Mouse (Mus musculus): ENCODE data around the gene Mad2l1. TPM values are rescaled to one million over a fixed set of nuclear protein-coding genes. Genes with fewer than 3 reads are reported as not detected.

Mad2l1 gene
- total and polyA plus RNA-seq, 3 experiments: 54.3 to 168 (median 131) TPM

DNA sequence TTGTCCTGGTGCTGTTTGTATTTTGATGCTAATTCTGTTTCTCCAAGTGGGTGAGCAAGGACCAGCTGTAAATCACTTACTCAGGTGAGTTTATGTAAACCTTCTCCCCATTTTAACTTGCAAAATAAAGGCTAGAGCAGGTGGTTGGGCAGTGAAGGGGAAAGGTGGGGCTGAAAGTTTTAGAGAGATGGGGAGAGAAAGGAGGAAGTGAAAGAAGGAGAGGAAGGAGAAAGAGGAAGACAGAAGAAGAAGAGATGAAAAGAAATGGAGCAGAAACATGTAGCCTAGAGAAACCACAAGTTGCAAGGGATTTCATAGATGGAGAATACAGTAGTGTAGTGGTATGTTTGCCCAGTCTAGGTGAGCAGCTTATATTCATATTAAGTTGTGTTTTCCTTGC is 60.6 kb downstream of the Mad2l1 start:
- peak; percentile 87 for TF ChIP-seq EP300 (IDR thresholded peaks at IDR 0.05; ENCODE audit: low read length)
- TF ChIP-seq IRF4 (IDR thresholded peaks at IDR 0.05; ENCODE audit: low read depth, low read length): peak; percentile 44; the same call in 1 of the 2 replicates
- TF ChIP-seq BHLHE40 (IDR thresholded peaks at IDR 0.05; ENCODE audit: low read depth, low read length): 0 out of 2 replicates have a peak, but pooled peaks have one; percentile 24
- no peak for TF ChIP-seq MAZ (IDR thresholded peaks at IDR 0.05; ENCODE audit: low read depth, low read length)
- TF ChIP-seq POLR2AphosphoS2 (IDR thresholded peaks at IDR 0.05; ENCODE audit: low read depth, low read length): no peak
- Histone ChIP-seq H3K4me1 (ENCODE audit: control insufficient read depth in 1 of 2, insufficient read depth in 2 of 2) (no peaks in the 10 kb centered on the region), H3K27me3 (replicated peaks) (no peaks in the 10 kb centered on the region), H3K4me2 (ENCODE audit: insufficient read depth, low read depth, poor library complexity, severe bottlenecking) (no peak overlapping the region), H3K9me3 (replicated peaks; ENCODE audit: low read length) (no peaks in the 10 kb centered on the region), H3K36me3 (replicated peaks in 1 of 2; ENCODE audit: control insufficient read depth in 1 of 2, insufficient read depth in 1 of 2, low read length in 1 of 2) (no peaks in the 10 kb centered on the region), H3K9ac (ENCODE audit: insufficient read depth, low read depth) (no peak overlapping the region), H3K4me3 (replicated peaks in 1 of 3; ENCODE audit: low read depth in 2 of 3, low read length in 2 of 3, poor library complexity in 1 of 3) (no peak overlapping the region), H3K79me2 (replicated peaks; ENCODE audit: control insufficient read depth, extremely low read depth, insufficient read depth, poor library complexity, severe bottlenecking) (no peaks in the 10 kb centered on the region), H3K27ac (ENCODE audit: insufficient read depth, low read depth) (no peak overlapping the region)
- in situ Hi-C loops (cut with MboI; ENCODE audit: low pct_ligation_motif_present, low pct_unique_long_range_greater_than_20kb, low sequenced_read_pairs): no loop called here
- DNase-seq (ENCODE audit: extremely low read depth): peak; percentile 51
- dilution Hi-C loops (cut with MboI; ENCODE audit: extremely low pct_ligation_motif_present, extremely low pct_unique_long_range_greater_than_20kb, low sequenced_read_pairs): no loop called here

Other genes starting within 250 kb of the Mad2l1 start
- not detected in 2 replicates for gene Vmn1r32, start 24.7 kb downstream of the Mad2l1 start, total RNA-seq (2012; rRNA removed)
- not detected in 2 replicates for gene Vmn1r32, start 24.7 kb downstream of the Mad2l1 start, total RNA-seq (2014; rRNA removed)
- 0.10 and 0.14 TPM in 2 replicates for gene Vmn1r32, start 24.7 kb downstream of the Mad2l1 start, polyA plus RNA-seq (2012; ENCODE audit: insufficient read length, low read depth)
- gene Vmn1r33, start 82.9 kb downstream of the Mad2l1 start, total RNA-seq (2012; rRNA removed): not detected in 2 replicates
- gene Vmn1r33, start 82.9 kb downstream of the Mad2l1 start, total RNA-seq (2014; rRNA removed): not detected in 2 replicates
- gene Vmn1r33, start 82.9 kb downstream of the Mad2l1 start, polyA plus RNA-seq (2012; ENCODE audit: insufficient read length, low read depth): not detected in 2 replicates
- gene Vmn1r34, start 108.5 kb downstream of the Mad2l1 start, total RNA-seq (2012; rRNA removed): not detected in 2 replicates
- gene Vmn1r34, start 108.5 kb downstream of the Mad2l1 start, total RNA-seq (2014; rRNA removed): not detected in 2 replicates
- gene Vmn1r34, start 108.5 kb downstream of the Mad2l1 start, polyA plus RNA-seq (2012; ENCODE audit: insufficient read length, low read depth): not detected in 2 replicates
- gene Vmn1r35, start 150.5 kb downstream of the Mad2l1 start, total RNA-seq (2012; rRNA removed): not detected in 2 replicates
- gene Vmn1r35, start 150.5 kb downstream of the Mad2l1 start, total RNA-seq (2014; rRNA removed): not detected in 2 replicates
- not detected in 2 replicates for gene Vmn1r35, start 150.5 kb downstream of the Mad2l1 start, polyA plus RNA-seq (2012; ENCODE audit: insufficient read length, low read depth)
- not detected in 2 replicates for gene Vmn1r36, start 183.8 kb downstream of the Mad2l1 start, total RNA-seq (2012; rRNA removed)
- not detected in 2 replicates for gene Vmn1r36, start 183.8 kb downstream of the Mad2l1 start, total RNA-seq (2014; rRNA removed)
- gene Vmn1r36, start 183.8 kb downstream of the Mad2l1 start, polyA plus RNA-seq (2012; ENCODE audit: insufficient read length, low read depth): not detected in 2 replicates
- gene Vmn1r37, start 194.0 kb downstream of the Mad2l1 start, total RNA-seq (2012; rRNA removed): not detected in 2 replicates
- gene Vmn1r37, start 194.0 kb downstream of the Mad2l1 start, total RNA-seq (2014; rRNA removed): not detected in 2 replicates
- not detected in 2 replicates for gene Vmn1r37, start 194.0 kb downstream of the Mad2l1 start, polyA plus RNA-seq (2012; ENCODE audit: insufficient read length, low read depth)
- not detected in 2 replicates for gene Vmn1r38, start 247.2 kb downstream of the Mad2l1 start, total RNA-seq (2012; rRNA removed)
- gene Vmn1r38, start 247.2 kb downstream of the Mad2l1 start, total RNA-seq (2014; rRNA removed): not detected in 2 replicates
- gene Vmn1r38, start 247.2 kb downstream of the Mad2l1 start, polyA plus RNA-seq (2012; ENCODE audit: insufficient read length, low read depth): not detected in 2 replicates